Mouse (Mus musculus) spleen, adult 2 months (tissue): ENCODE results near the gene Mak. TPM values are rescaled to one million over a fixed set of nuclear protein-coding genes. Genes with fewer than 3 reads are reported as not detected.
A peak's percentile ranks its signal among the peaks of the same experiment; 100 is the strongest.

Experiments used
- DNase-seq, 2 experiments: peaks; one replicate each; pipeline versions ENCODE4 v3.0.0 to v3.0.0-alpha.2; 2012 to 2021; ENCODE audit warnings: low spot score in 2 of 2, low read depth in 1 of 2
- H3K27ac ChIP-seq: fragments of 200-500 bp; 2 replicates; pipeline ENCODE4 v1.5.1; 2012; ENCODE audit warnings: low read length, inconsistent platforms; ENCODE audit not compliant: insufficient read depth
- H3K27me3 ChIP-seq: fragments of 200-500 bp; 2 replicates; pipeline ENCODE4 v1.6.1; 2012; ENCODE audit warnings: mild to moderate bottlenecking, moderate library complexity, low read length, inconsistent platforms; ENCODE audit not compliant: control insufficient read depth, insufficient read depth
- H3K36me3 ChIP-seq: fragments of 200-500 bp; 2 replicates; pipeline ENCODE4 v1.6.1; 2012; ENCODE audit warnings: mild to moderate bottlenecking, low read length, inconsistent platforms; ENCODE audit not compliant: control insufficient read depth, insufficient read depth
- H3K4me1 ChIP-seq: fragments of 200-500 bp; 2 replicates; pipeline ENCODE4 v1.6.1; 2011; ENCODE audit warnings: inconsistent platforms; ENCODE audit not compliant: control insufficient read depth, insufficient read depth, insufficient read length
- H3K4me3 ChIP-seq: fragments of 200-500 bp; 2 replicates; pipeline ENCODE4 v1.5.1; 2011; ENCODE audit warnings: mild to moderate bottlenecking, inconsistent platforms; ENCODE audit not compliant: insufficient read depth, insufficient read length; ENCODE audit errors: extremely low read depth
- CTCF ChIP-seq: fragments of 200-500 bp; IDR thresholded peaks from 2 replicates; pipeline ENCODE4 v1.5.1; 2011; ENCODE audit warnings: mild to moderate bottlenecking, inconsistent platforms; ENCODE audit not compliant: insufficient read depth, insufficient read length, insufficient replicate concordance; ENCODE audit errors: extremely low read depth
- POLR2A ChIP-seq: fragments of 200-500 bp; IDR thresholded peaks from 2 replicates; pipeline ENCODE4 v1.6.1; 2011; ENCODE audit warnings: low read depth, low read length, inconsistent platforms
- WGBS: fragments of 180-500 bp; shearing (Covaris S2); methylation state at CpG from one replicate; pipeline ENCODE4 v1.1.7; 2018; 5-methylcytosine and 5-hydroxymethylcytosine counted together
- polyA plus RNA-seq: library from polyadenylated mRNA; depleted of rRNA; stranded (reverse); fragments of >200 nt; gene quantifications from 2 replicates; pipeline ENCODE4 v1.2.3, GENCODE M21; 2012; rRNA removed

Gene Mak
- polyA plus RNA-seq, result not detected in 2 replicates

DNA sequence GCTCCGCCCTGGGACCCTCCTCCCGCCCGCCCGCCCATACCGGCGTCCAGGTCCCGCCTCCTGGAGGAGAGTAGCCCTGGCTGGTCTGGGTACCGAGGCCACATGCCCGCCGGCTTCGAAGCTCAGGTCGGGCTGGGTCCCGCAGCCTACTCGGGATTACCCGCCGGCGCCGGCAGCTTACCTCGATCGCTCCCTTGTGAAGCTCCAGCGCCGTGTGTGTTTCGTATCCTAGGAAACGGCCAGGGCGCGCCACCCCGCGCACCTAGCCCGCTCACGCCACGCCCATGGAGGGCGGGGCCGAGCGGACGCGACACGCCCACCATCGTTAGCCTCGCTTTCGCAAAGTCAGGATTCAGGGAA is at the start of gene Mak:
Mak (minus strand) TSS at position 286 of the 360 bp plus-strand sequence.
- TF ChIP-seq POLR2A, result no peak
- no peak for TF ChIP-seq CTCF

DNA sequence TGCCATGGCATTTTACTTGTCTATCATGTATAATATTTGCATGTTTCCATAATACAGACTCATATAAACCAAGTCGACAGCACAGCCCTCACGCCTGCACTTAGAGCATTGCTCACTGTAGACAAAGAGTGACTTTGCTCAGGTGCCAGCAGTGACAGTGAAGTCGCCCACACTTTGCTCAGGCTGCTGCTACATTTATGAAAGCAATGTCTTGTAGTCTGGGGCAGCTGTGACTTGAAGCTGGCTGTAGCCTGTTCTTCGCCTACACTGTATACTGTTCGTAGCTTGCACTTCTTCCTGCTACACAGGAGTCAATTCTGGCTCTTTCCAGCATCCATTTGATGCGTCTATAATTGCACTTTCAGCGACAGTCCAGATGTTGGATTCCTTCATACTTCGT is 49.6 kb upstream of the Mak start:
- 84% methylated on average over 8 of the region's 8 CpGs for WGBS
- no peak for TF ChIP-seq CTCF
- TF ChIP-seq POLR2A, result no peak
- Histone ChIP-seq H3K36me3 (no peaks in the 10 kb centered on the region), H3K27ac (no peak overlapping the region), H3K4me3 (no peak overlapping the region), H3K27me3 (no peaks in the 10 kb centered on the region), H3K4me1 (no peaks in the 10 kb centered on the region)
- no peak for DNase-seq

More for the DNA sequence above, at the start of gene Mak:
- DNase-seq, result peak in 1 of 2 experiments; percentile 11
- Histone ChIP-seq H3K27me3 (peaks cover 8% of the 10 kb centered on the region), H3K4me1 (peaks cover 3% of the 10 kb centered on the region), H3K36me3 (no peaks in the 10 kb centered on the region), H3K27ac (no peak within 1 kb of the TSS), H3K4me3 (peak within 1 kb of the TSS; percentile 39; the same call in 1 of the 2 replicates)
- 3% methylated on average over 37 of the region's 40 CpGs for WGBS

DNA sequence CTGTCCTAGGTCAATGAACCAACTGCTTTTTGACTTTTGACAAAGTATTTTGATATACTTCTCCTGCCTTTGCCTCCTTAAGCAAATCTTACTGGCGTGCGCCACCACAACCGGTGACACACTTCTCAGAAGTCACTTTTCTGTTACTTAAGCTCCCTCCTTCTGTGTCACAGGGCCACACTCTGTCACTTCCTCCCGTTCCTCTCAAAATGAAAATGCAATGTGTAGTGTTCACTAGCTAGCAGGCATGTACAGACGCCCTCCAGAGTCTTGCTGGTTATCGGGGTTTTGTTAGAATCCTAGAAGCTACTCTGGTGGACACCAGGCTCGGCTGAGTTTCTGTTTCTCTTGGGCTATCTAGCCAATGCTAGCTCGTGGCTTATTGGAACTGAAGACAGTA is 48.8 kb upstream of the Mak start:
- DNase-seq, result no peak
- H3K4me1 ChIP-seq, result no peaks in the 10 kb centered on the region
- TF ChIP-seq POLR2A (no peak), CTCF (no peak)
- H3K36me3 ChIP-seq, result no peaks in the 10 kb centered on the region
- no peak overlapping the region for H3K27ac ChIP-seq
- H3K4me3 ChIP-seq, result no peak overlapping the region
- H3K27me3 ChIP-seq, result no peaks in the 10 kb centered on the region
- WGBS, result 20% methylated on average over 8 of the region's 8 CpGs

DNA sequence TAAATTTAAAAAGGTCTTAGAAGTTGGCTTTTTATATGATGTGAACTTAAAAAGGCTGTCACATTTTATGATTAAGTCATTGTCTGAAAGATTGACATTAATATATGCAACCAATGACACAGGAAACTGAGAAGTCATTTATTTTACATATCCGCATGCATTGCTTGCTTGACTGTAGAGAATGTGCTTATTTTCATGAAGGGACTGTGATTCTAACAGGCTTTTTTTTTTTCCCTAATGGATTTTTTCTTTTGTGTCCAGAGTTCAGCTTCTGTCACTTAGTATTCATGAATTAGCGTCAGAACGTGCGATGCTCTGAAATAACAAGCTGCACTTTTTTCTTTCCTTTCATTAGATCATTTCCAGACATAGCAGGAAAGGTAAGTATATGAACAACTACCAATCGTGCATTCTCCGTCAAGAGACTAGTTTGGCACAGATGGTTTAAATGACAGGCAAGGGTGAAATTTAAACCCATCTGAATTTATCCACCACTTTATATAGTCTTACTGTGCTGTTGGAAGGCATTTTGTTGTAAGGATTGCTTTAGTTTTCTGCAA is 44.2 kb upstream of the Mak start:
- Histone ChIP-seq H3K27me3 (no peaks in the 10 kb centered on the region), H3K27ac (no peak overlapping the region), H3K4me1 (peaks cover 2% of the 10 kb centered on the region), H3K36me3 (no peaks in the 10 kb centered on the region), H3K4me3 (no peak overlapping the region)
- 92% methylated on average over 6 of the region's 6 CpGs for WGBS
- TF ChIP-seq POLR2A (no peak), CTCF (no peak)
- DNase-seq, result no peak

DNA sequence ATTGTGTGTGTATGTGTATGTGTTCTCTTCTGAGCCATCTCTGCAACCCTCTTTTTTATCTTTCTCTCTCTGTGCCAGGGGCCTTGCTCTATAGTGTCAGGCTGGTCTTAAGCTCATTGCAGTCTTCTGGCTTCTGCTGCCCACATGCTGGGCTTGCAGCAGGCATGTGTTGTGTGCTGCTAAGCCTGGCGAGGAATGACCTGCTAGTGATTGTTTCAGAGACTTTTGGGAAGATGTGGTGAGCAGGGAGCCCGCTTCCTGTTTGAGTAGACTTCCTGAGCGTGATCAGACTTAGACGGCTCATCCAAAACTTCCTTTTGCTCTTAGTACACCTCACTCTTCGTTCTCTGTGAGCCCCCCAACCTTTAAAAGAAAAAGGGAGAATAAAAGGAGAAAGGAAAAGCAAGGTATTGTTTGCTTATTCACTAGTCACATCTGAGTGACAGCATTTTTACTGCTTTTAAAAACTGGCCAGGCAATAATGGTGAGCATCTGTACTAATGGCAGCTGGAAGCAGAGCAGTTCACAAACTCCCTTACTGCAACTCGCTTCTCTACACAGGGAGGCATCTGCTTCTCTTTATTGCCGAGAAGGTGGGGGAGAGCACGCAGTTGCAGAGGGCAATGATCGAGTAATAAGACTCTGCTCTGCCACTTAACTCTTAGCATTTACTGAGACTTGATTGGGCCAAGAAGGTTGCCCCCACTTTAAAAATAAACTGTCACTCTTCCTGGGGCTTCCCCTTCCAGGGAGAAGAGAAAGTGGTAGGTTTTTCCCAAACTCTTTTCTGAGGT is 39.8 kb upstream of the Mak start:
- H3K27me3 ChIP-seq, result no peaks in the 10 kb centered on the region; the same call in 1 of the 2 replicates
- no peak overlapping the region for H3K4me3 ChIP-seq
- 5% methylated on average over 9 of the region's 9 CpGs for WGBS
- H3K4me1 ChIP-seq, result peaks cover 2% of the 10 kb centered on the region
- no peak overlapping the region for H3K27ac ChIP-seq
- H3K36me3 ChIP-seq, result no peaks in the 10 kb centered on the region
- DNase-seq, result no peak
- TF ChIP-seq POLR2A (no peak), CTCF (no peak)

DNA sequence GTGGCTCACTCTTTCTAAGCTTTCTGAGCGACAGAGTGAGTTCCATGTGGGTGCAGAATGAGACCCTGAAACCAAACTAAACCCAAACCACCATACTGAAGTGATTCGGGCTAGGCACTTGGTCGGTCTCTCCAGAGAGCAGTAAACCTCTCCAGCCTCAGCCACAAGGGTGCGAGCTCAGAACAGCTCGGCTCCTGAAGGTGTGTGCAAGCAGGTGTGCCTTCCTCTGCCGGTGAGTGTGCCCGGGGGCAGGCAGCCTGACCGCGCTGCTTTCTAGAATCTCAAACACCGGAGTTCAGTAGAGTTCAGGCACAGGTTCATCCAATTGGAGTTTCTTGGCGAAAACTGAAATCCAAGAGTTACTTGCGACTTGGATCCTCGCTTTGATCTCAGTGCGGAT is 34.4 kb upstream of the Mak start, which contains the start of gene Sycp2l:
Sycp2l (plus strand) TSS at position 368 of the 400 bp plus-strand sequence.
- Histone ChIP-seq H3K4me1 (no peaks in the 10 kb centered on the region), H3K27ac (no peak within 1 kb of the TSS), H3K27me3 (peaks cover 5% of the 10 kb centered on the region; the same call in 1 of the 2 replicates), H3K4me3 (no peak within 1 kb of the TSS), H3K36me3 (no peaks in the 10 kb centered on the region)
- no peak for DNase-seq
- 42% methylated on average over 14 of the region's 14 CpGs for WGBS
- TF ChIP-seq CTCF (no peak), POLR2A (no peak)

DNA sequence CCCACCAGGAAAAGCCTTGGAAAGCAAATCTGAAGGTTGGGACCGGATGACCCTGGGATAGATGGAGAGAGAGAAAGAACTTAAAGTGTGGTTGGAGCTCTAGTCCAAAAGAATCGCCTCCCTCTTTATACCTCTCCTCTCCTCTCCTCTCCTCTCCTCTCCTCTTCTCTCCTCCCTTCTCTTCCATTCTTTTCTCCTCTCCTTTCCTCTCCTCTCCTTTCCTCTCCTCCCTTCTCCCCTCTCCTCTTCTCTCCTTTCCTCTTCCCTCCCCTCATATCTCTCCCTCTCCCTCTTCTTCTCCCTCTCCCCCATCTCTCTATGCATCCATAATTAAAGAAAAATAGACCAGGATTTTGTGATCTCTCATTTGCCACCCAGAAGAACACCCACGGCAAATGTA is 31.4 kb upstream of the Mak start, which contains the start of gene Gcm2:
Gcm2 (minus strand) TSS at position 101 of the 400 bp plus-strand sequence.
- 68% methylated on average over 3 of the region's 3 CpGs for WGBS
- Histone ChIP-seq H3K27me3 (peaks cover 5% of the 10 kb centered on the region; the same call in 1 of the 2 replicates), H3K27ac (no peak within 1 kb of the TSS), H3K4me1 (no peaks in the 10 kb centered on the region), H3K36me3 (no peaks in the 10 kb centered on the region), H3K4me3 (no peak within 1 kb of the TSS)
- TF ChIP-seq POLR2A, result no peak
- no peak for TF ChIP-seq CTCF
- no peak for DNase-seq
